Mouse (Mus musculus) intestine, postnatal 0 days (tissue): Measurements from ENCODE around the gene S1pr3. TPM values are rescaled to one million over a fixed set of nuclear protein-coding genes. Genes with fewer than 3 reads are reported as not detected.

Experiments used
- ATAC-seq: fragments of 200-750 bp; cut with Nextera tagmentation; 2 replicates; pipeline ENCODE4 v1.8.0; 2017; ENCODE audit warnings: mild to moderate bottlenecking, moderate TSS enrichment, moderate library complexity
- H3K27ac ChIP-seq: fragments of 300-500 bp; sonication (generic); 2 replicates; pipeline ENCODE4 v1.5.1; 2014; ENCODE audit warnings: mild to moderate bottlenecking, low read depth, low read length, moderate library complexity
- H3K27me3 ChIP-seq: fragments of 300-500 bp; sonication (generic); replicated peaks from 2 replicates; pipeline ENCODE4 v1.6.1; 2014; ENCODE audit warnings: low read length, mixed read lengths; ENCODE audit not compliant: control insufficient read depth, insufficient read depth
- H3K36me3 ChIP-seq: fragments of 300-500 bp; sonication (generic); 2 replicates; pipeline ENCODE4 v1.6.1; 2014; ENCODE audit warnings: mild to moderate bottlenecking, moderate library complexity; ENCODE audit not compliant: control insufficient read depth, insufficient read depth
- H3K4me1 ChIP-seq: fragments of 300-500 bp; sonication (generic); replicated peaks from 2 replicates; pipeline ENCODE4 v1.6.1; 2014; ENCODE audit warnings: antibody characterized with exemption, low read length, mixed read lengths; ENCODE audit not compliant: control insufficient read depth, insufficient read depth
- H3K4me2 ChIP-seq: fragments of 300-500 bp; sonication (generic); replicated peaks from 2 replicates; pipeline ENCODE4 v1.6.1; 2014; ENCODE audit warnings: low read depth, mild to moderate bottlenecking, moderate library complexity
- H3K4me3 ChIP-seq: fragments of 300-500 bp; sonication (generic); 2 replicates; pipeline ENCODE4 v1.5.1; 2014; ENCODE audit warnings: low read depth, low read length
- H3K9ac ChIP-seq: fragments of 300-500 bp; sonication (generic); 2 replicates; pipeline ENCODE4 v1.6.1; 2014; ENCODE audit warnings: mild to moderate bottlenecking, low read depth, low read length
- H3K9me3 ChIP-seq: fragments of 300-500 bp; sonication (generic); 2 replicates; pipeline ENCODE4 v1.6.1; 2016; ENCODE audit warnings: mixed run types; ENCODE audit not compliant: control insufficient read depth
- CTCF ChIP-seq: sonication (generic); IDR thresholded peaks from 2 replicates; pipeline ENCODE4 v1.5.1; 2016; ENCODE audit warnings: low read depth, mild to moderate bottlenecking, control low read depth, antibody characterized with exemption, moderate library complexity
- WGBS: fragments of 180-500 bp; shearing (Covaris S2); extraction: QIAGEN DNeasy Blood & Tissue Kit; methylation state at CpG from one replicate; pipeline ENCODE4 v1.1.7; 2014; 5-methylcytosine and 5-hydroxymethylcytosine counted together
- polyA plus RNA-seq: library from polyadenylated mRNA; unstranded; fragments of >200 nt; fragmentation: Nextera tagmentation; extraction: Ambion mirVana; gene quantifications from 2 replicates; pipeline ENCODE4 v1.2.1, GENCODE M21; 2015

S1pr3 gene
- polyA plus RNA-seq, 1 experiment from 2014 or later, result 10.5 TPM

DNA sequence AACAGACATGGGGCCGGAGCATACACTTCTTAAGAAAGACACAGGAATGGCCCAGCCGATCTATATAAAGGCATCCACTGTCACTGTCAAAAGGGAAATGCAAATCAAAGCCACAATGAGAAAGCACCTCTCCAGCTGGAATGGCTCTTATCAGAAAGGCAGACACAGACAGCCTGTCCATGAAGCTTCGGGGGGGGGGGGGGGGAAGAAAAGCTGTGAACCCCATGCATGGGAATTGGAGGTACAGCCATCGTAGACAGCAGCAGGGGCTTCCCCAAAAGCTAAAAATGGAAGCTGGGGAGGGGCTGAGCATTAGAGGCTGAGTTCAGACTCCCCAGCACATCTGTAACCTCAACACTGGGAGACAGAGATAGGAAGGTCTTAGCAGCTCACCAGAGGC lies 20.5 kb upstream of the S1pr3 start:
- Histone ChIP-seq H3K36me3 (no peaks in the 10 kb centered on the region), H3K4me2 (no peak overlapping the region), H3K27me3 (no peaks in the 10 kb centered on the region), H3K9ac (no peak overlapping the region), H3K9me3 (no peaks in the 10 kb centered on the region), H3K27ac (no peak overlapping the region), H3K4me3 (no peak overlapping the region), H3K4me1 (no peaks in the 10 kb centered on the region)
- WGBS, result 53% methylated on average over 4 of the region's 4 CpGs
- ATAC-seq, result no peak
- TF ChIP-seq CTCF, result no peak

GRCm38 (mm10) chr13:51390398-51390797 lies 18.0 kb upstream of the S1pr3 start:
- ATAC-seq, result no peak
- no peak for TF ChIP-seq CTCF
- H3K9me3 ChIP-seq, result no peaks in the 10 kb centered on the region
- H3K4me3 ChIP-seq, result no peak overlapping the region
- H3K9ac ChIP-seq, result no peak overlapping the region
- H3K27ac ChIP-seq, result no peak overlapping the region
- no peaks in the 10 kb centered on the region for H3K36me3 ChIP-seq
- 46% methylated on average over 4 of the region's 4 CpGs for WGBS
- no peaks in the 10 kb centered on the region for H3K4me1 ChIP-seq
- H3K27me3 ChIP-seq, result no peaks in the 10 kb centered on the region
- H3K4me2 ChIP-seq, result no peak overlapping the region

GRCm38 (mm10) chr13:51391359-51391916 lies 17.0 kb upstream of the S1pr3 start:
- Histone ChIP-seq H3K27ac (no peak overlapping the region), H3K9me3 (no peaks in the 10 kb centered on the region), H3K4me1 (no peaks in the 10 kb centered on the region), H3K4me2 (no peak overlapping the region), H3K9ac (no peak overlapping the region), H3K27me3 (no peaks in the 10 kb centered on the region), H3K36me3 (no peaks in the 10 kb centered on the region), H3K4me3 (no peak overlapping the region)
- WGBS, result 86% methylated on average over 6 of the region's 6 CpGs
- ATAC-seq, result no peak
- TF ChIP-seq CTCF, result no peak

- ATAC-seq, result no peak
- WGBS, result 50% methylated on average over 1 of the region's 1 CpGs
Measured at GRCm38 (mm10) chr13:51392256-51392655, 16.2 kb upstream of the S1pr3 start.

GRCm38 (mm10) chr13:51397861-51398260 lies 10.6 kb upstream of the S1pr3 start:
- Histone ChIP-seq H3K4me3 (no peak overlapping the region), H3K9ac (no peak overlapping the region), H3K36me3 (no peaks in the 10 kb centered on the region), H3K27ac (no peak overlapping the region), H3K4me1 (no peaks in the 10 kb centered on the region), H3K9me3 (no peaks in the 10 kb centered on the region), H3K27me3 (no peaks in the 10 kb centered on the region), H3K4me2 (no peak overlapping the region)
- TF ChIP-seq CTCF, result no peak
- 78% methylated on average over 6 of the region's 6 CpGs for WGBS
- no peak for ATAC-seq

More at GRCm38 (mm10) chr13:51392256-51392655, 16.2 kb upstream of the S1pr3 start:
- H3K4me3 ChIP-seq, result no peak overlapping the region
- H3K36me3 ChIP-seq, result no peaks in the 10 kb centered on the region
- no peak for TF ChIP-seq CTCF
- H3K4me1 ChIP-seq, result no peaks in the 10 kb centered on the region
- no peak overlapping the region for H3K4me2 ChIP-seq
- no peaks in the 10 kb centered on the region for H3K9me3 ChIP-seq
- H3K27me3 ChIP-seq, result no peaks in the 10 kb centered on the region
- H3K9ac ChIP-seq, result no peak overlapping the region
- no peak overlapping the region for H3K27ac ChIP-seq

DNA sequence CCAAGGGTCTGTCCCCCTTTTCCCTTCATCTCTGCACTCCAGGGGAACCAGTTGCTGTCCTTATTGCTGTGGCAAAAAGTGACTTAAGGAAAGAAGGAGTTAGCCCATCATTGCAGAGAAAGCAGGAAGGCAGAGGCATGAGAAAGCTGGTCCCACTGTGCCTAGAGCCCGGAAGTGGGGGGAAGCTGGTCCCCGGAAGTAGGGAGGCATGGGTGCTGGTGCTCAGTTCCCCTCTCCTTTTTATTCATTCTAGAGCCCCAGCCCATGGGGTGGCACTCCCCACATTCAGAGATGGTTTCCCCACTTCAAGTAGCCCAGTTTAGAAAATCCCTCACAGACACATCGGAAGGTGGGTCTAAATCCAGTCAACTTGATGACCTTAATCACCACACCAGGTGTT lies 8.9 kb upstream of the S1pr3 start:
- Histone ChIP-seq H3K9me3 (no peaks in the 10 kb centered on the region), H3K9ac (no peak overlapping the region), H3K27ac (no peak overlapping the region), H3K27me3 (no peaks in the 10 kb centered on the region), H3K4me1 (no peaks in the 10 kb centered on the region), H3K4me3 (no peak overlapping the region), H3K36me3 (no peaks in the 10 kb centered on the region), H3K4me2 (no peak overlapping the region)
- WGBS, result 93% methylated on average over 3 of the region's 3 CpGs
- no peak for TF ChIP-seq CTCF
- no peak for ATAC-seq
